Mouse (Mus musculus) erythroblast, embryonic 14.5 days (primary cell): ENCODE measurements at regions not wholly inside any gene's neighbourhood (a gene's known extent, or its start where the extent isn't known, plus 50 kb on each side); places are given as distances from the start of the nearest gene placed in this dataset.

Experiments
- GATA1 ChIP-seq: IDR thresholded peaks from 2 replicates; pipeline ENCODE4 v1.6.1; 2012; ENCODE audit warnings: low read length, inconsistent platforms, mixed read lengths
- TAL1 ChIP-seq: IDR thresholded peaks from 3 replicates; pipeline ENCODE4 v1.6.1; 2012; ENCODE audit warnings: low read length, inconsistent platforms, mixed read lengths

DNA sequence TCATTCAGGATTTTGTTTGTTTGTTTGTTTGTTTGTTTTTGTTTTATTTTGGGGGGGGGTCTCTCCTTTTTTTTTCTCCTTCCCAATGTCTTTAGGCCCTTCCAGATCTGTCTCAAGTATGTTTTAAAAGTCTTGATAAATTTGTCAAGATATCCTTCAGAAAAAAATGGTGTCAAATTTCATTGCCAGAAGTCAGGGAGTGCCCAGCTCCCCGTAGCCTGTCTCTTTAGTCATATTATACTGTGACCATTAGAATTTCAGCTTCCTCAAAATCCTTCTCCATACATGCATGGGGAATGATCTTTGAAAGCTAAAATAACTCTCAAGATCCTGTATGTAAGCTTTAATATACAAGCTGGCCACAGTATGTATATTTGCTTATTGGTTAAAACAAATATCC lies 134.3 kb upstream of the Lpp start:
- TF ChIP-seq GATA1 = no peak
- TF ChIP-seq TAL1 = no peak
